Mouse (Mus musculus) ES-E14 (cell line): Measurements from ENCODE around the gene Rfng. TPM values are rescaled to one million over a fixed set of nuclear protein-coding genes. Genes with fewer than 3 reads are reported as not detected.

Experiments
- DNase-seq: peaks from one replicate; pipeline ENCODE4 v3.0.0-alpha.2; 2013; ENCODE audit warnings: low read depth, low spot score
- H3K27ac ChIP-seq: 2 replicates; pipeline ENCODE4 v1.5.1; 2012; ENCODE audit warnings: low read depth, mild to moderate bottlenecking, low read length, moderate library complexity, mixed read lengths; ENCODE audit not compliant: poor library complexity, insufficient read depth, severe bottlenecking
- H3K36me3 ChIP-seq: 2 replicates; pipeline ENCODE4 v1.6.1; 2012; ENCODE audit warnings: mild to moderate bottlenecking, low read length, moderate library complexity, mixed read lengths; ENCODE audit not compliant: control insufficient read depth, poor library complexity, insufficient read depth, severe bottlenecking
- H3K4me1 ChIP-seq, 2 experiments: fragments of 150-350 bp in 1 of 2; sonication (generic) in 1 of 2; 2 replicates each; pipeline ENCODE4 v1.6.1; 2012; ENCODE audit warnings: low read length in 2 of 2, mild to moderate bottlenecking in 1 of 2, mixed read lengths in 1 of 2; ENCODE audit not compliant: control insufficient read depth in 2 of 2, insufficient read depth in 2 of 2, poor library complexity in 1 of 2
- H3K4me3 ChIP-seq, 2 experiments: fragments of 150-350 bp in 1 of 2; sonication (generic) in 1 of 2; 2 replicates each; pipeline ENCODE4 v1.5.1; 2012; ENCODE audit warnings: low read length in 2 of 2, low read depth in 1 of 2, mild to moderate bottlenecking in 1 of 2, mixed read lengths in 1 of 2; ENCODE audit not compliant: insufficient read depth in 1 of 2, poor library complexity in 1 of 2, severe bottlenecking in 1 of 2
- H3K9ac ChIP-seq: 2 replicates; pipeline ENCODE4 v1.6.1; 2012; ENCODE audit warnings: low read depth, mild to moderate bottlenecking, low read length, mixed read lengths; ENCODE audit not compliant: poor library complexity, insufficient read depth, severe bottlenecking
- H3K9me3 ChIP-seq: fragments of 150-350 bp; sonication (generic); 2 replicates; pipeline ENCODE4 v1.6.1; 2012; ENCODE audit warnings: low read depth, mild to moderate bottlenecking, low read length; ENCODE audit not compliant: control insufficient read depth, insufficient read depth
- CHD2 ChIP-seq: IDR thresholded peaks from 2 replicates; pipeline ENCODE4 v1.6.1; 2014; ENCODE audit warnings: mild to moderate bottlenecking, low read depth, low read length, inconsistent platforms
- HCFC1 ChIP-seq: IDR thresholded peaks from 2 replicates; pipeline ENCODE4 v1.6.1; 2012; ENCODE audit warnings: low read length, inconsistent platforms, borderline replicate concordance; ENCODE audit not compliant: insufficient read depth
- MAFK ChIP-seq: IDR thresholded peaks from 2 replicates; pipeline ENCODE4 v1.6.1; 2014; ENCODE audit warnings: mild to moderate bottlenecking, low read depth, low read length, inconsistent platforms; ENCODE audit not compliant: insufficient read depth
- ZC3H11A ChIP-seq: IDR thresholded peaks from 2 replicates; pipeline ENCODE4 v1.6.1; 2012; ENCODE audit warnings: low read depth, mild to moderate bottlenecking, inconsistent platforms, low read length, borderline replicate concordance
- ZNF384 ChIP-seq: IDR thresholded peaks from 2 replicates; pipeline ENCODE4 v1.6.1; 2012; ENCODE audit warnings: low read depth, low read length, inconsistent platforms
- in situ Hi-C, 2 experiments: fragments of 600-800 bp; cut with MboI; formaldehyde crosslinking; loops; one replicate each; pipeline ENCODE4 v1.15.1; 2025; ENCODE audit warnings: low sequenced_read_pairs in 2 of 2, inconsistent platforms in 1 of 2; ENCODE audit not compliant: unreplicated experiment in 2 of 2
- total RNA-seq: library from RNA; depleted of rRNA; stranded (reverse); fragments of 300-350 nt; gene quantifications from 2 replicates; pipeline ENCODE4 v1.2.3, GENCODE M21; 2012

Rfng gene
- total RNA-seq, 1 experiment, result 18.8 TPM

GRCm38 (mm10) chr11:120822321-120822720, 38.3 kb upstream of the Rfng start:
- peak overlapping the region; percentile 87 to 91; a peak in 3 of 4 replicates for H3K4me3 ChIP-seq
- H3K9me3 ChIP-seq, result no peaks in the 10 kb centered on the region
- peaks cover 4 to 31% of the 10 kb centered on the region in 2 experiments; a peak in 3 of 4 replicates for H3K4me1 ChIP-seq
- in situ Hi-C loops, result no loop called here
- TF ChIP-seq CHD2 (no peak), ZNF384 (no peak), ZC3H11A (no peak), MAFK (no peak), HCFC1 (no peak)
- DNase-seq, result no peak
- H3K27ac ChIP-seq, result no peak overlapping the region
- peaks cover 51% of the 10 kb centered on the region for H3K36me3 ChIP-seq
- H3K9ac ChIP-seq, result peak overlapping the region; percentile 94; the same call in 1 of the 2 replicates

- Histone ChIP-seq H3K9me3 (no peaks in the 10 kb centered on the region), H3K9ac (no peak overlapping the region), H3K27ac (no peak overlapping the region), H3K4me1 (peaks cover 4 to 26% of the 10 kb centered on the region in 2 experiments; a peak in 3 of 4 replicates), H3K4me3 (no peak overlapping the region), H3K36me3 (peaks cover 62% of the 10 kb centered on the region)
- in situ Hi-C loops, result no loop called here
- DNase-seq, result no peak
- TF ChIP-seq ZNF384, result no peak
- no peak for TF ChIP-seq MAFK
- no peak for TF ChIP-seq ZC3H11A
- TF ChIP-seq HCFC1, result no peak
- TF ChIP-seq CHD2, result no peak
Observed at GRCm38 (mm10) chr11:120821076-120821922, 37.3 kb upstream of the Rfng start.

GRCm38 (mm10) chr11:120820546-120820945, 36.5 kb upstream of the Rfng start:
- no peak overlapping the region for H3K4me3 ChIP-seq
- DNase-seq, result no peak
- no peak overlapping the region for H3K9ac ChIP-seq
- H3K4me1 ChIP-seq, result peaks cover 4 to 18% of the 10 kb centered on the region in 2 experiments; a peak in 3 of 4 replicates
- in situ Hi-C loops, result no loop called here
- no peaks in the 10 kb centered on the region for H3K9me3 ChIP-seq
- H3K36me3 ChIP-seq, result peaks cover 69% of the 10 kb centered on the region
- TF ChIP-seq CHD2, result no peak
- TF ChIP-seq ZNF384, result no peak
- no peak for TF ChIP-seq HCFC1
- TF ChIP-seq MAFK, result no peak
- no peak for TF ChIP-seq ZC3H11A
- H3K27ac ChIP-seq, result no peak overlapping the region

GRCm38 (mm10) chr11:120819556-120819955, 35.5 kb upstream of the Rfng start:
- peaks cover 79% of the 10 kb centered on the region for H3K36me3 ChIP-seq
- H3K9me3 ChIP-seq, result no peaks in the 10 kb centered on the region
- H3K9ac ChIP-seq, result no peak overlapping the region
- in situ Hi-C loops, result no loop called here
- H3K4me1 ChIP-seq, result peaks cover 0 to 14% of the 10 kb centered on the region in 2 experiments; a peak in 2 of 4 replicates
- DNase-seq, result no peak
- TF ChIP-seq CHD2 (no peak), HCFC1 (no peak), ZC3H11A (no peak), ZNF384 (no peak), MAFK (no peak)
- H3K27ac ChIP-seq, result no peak overlapping the region
- H3K4me3 ChIP-seq, result no peak overlapping the region

GRCm38 (mm10) chr11:120818251-120818650, 34.2 kb upstream of the Rfng start:
- Histone ChIP-seq H3K9me3 (no peaks in the 10 kb centered on the region), H3K4me1 (peaks cover 0 to 14% of the 10 kb centered on the region in 2 experiments; a peak in 2 of 4 replicates), H3K4me3 (no peak overlapping the region), H3K36me3 (peaks cover 92% of the 10 kb centered on the region), H3K9ac (no peak overlapping the region), H3K27ac (no peak overlapping the region)
- DNase-seq, result no peak
- in situ Hi-C loops, result no loop called here
- TF ChIP-seq MAFK (no peak), ZC3H11A (no peak), HCFC1 (no peak), CHD2 (no peak), ZNF384 (no peak)
